Mouse (Mus musculus) MEL (cell line): Measurements from ENCODE around the gene Spg21.

ENCODE experiments used
- CHD1 ChIP-seq: IDR thresholded peaks from 2 replicates; pipeline ENCODE4 v1.6.1; 2012; ENCODE audit warnings: low read depth, mild to moderate bottlenecking, inconsistent platforms, low read length, improper control_type of control experiment
- CTCF ChIP-seq, 3 experiments: IDR thresholded peaks in 2 of 3; conservative IDR thresholded peaks in 1 of 3; 2 replicates each; pipeline ENCODE4 v1.5.1; 2011 to 2012; ENCODE audit warnings: low read length in 3 of 3, low read depth in 2 of 3, mild to moderate bottlenecking in 2 of 3, improper control_type of control experiment in 1 of 3, inconsistent platforms in 1 of 3, mixed read lengths in 1 of 3, moderate library complexity in 1 of 3; ENCODE audit not compliant: control insufficient read depth in 1 of 3, insufficient read depth in 1 of 3, poor library complexity in 1 of 3, severe bottlenecking in 1 of 3
- MAX ChIP-seq: IDR thresholded peaks from 2 replicates; pipeline ENCODE4 v1.6.1; 2011; ENCODE audit warnings: low read length, improper control_type of control experiment
- MEF2A ChIP-seq: IDR thresholded peaks from 2 replicates; pipeline ENCODE4 v1.6.1; 2014; ENCODE audit warnings: low read depth, mild to moderate bottlenecking, inconsistent platforms, low read length, improper control_type of control experiment; ENCODE audit not compliant: poor library complexity, insufficient replicate concordance, severe bottlenecking; ENCODE audit errors: extremely low read depth
- NELFE ChIP-seq: IDR thresholded peaks from 2 replicates; pipeline ENCODE4 v1.6.1; 2011; ENCODE audit warnings: low read depth, low read length, improper control_type of control experiment
- POLR2A ChIP-seq, 2 experiments: IDR thresholded peaks; 2 replicates each; pipeline ENCODE4 v1.6.1; 2011 to 2012; ENCODE audit warnings: low read length in 2 of 2, mild to moderate bottlenecking in 2 of 2, control low read depth in 1 of 2, improper control_type of control experiment in 1 of 2, low read depth in 1 of 2, moderate library complexity in 1 of 2; ENCODE audit not compliant: control insufficient read depth in 1 of 2, insufficient read depth in 1 of 2, poor library complexity in 1 of 2
- POLR2AphosphoS2 ChIP-seq: IDR thresholded peaks from 2 replicates; pipeline ENCODE4 v1.6.1; 2011; ENCODE audit warnings: low read length, improper control_type of control experiment
- RAD21 ChIP-seq: IDR thresholded peaks from 2 replicates; pipeline ENCODE4 v1.6.1; 2011; ENCODE audit warnings: mild to moderate bottlenecking, low read depth, low read length, improper control_type of control experiment
- ZC3H11A ChIP-seq: IDR thresholded peaks from 2 replicates; pipeline ENCODE4 v1.6.1; 2012; ENCODE audit warnings: low read depth, mild to moderate bottlenecking, inconsistent platforms, low read length, improper control_type of control experiment

DNA sequence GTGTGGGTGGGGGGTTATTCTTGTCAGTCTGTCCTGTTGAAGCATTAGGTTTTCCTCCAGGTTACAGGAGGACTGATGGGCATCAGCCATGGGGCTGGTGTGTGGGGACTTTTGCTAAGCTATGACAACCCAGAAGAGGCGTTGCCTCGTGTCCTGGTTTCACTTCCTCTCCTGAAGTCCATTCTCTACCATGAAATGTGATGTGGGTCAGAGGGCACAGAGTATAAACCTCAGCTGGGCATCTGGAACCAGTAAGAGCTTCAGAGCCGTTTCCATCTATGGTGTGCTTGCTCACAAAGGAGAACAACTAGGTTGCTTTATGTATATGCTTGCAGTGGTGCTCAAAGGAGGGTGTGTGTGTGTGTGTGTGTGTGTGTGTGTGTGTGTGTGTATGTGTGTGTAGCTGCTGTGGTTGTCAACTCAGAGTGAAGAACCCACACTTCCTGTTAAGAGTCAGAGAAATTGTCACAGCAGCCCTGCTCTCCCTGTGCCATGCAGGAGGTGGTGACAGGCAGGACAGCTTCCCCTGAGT, 74.5 kb downstream of the Spg21 start:
- TF ChIP-seq ZC3H11A (no peak), POLR2AphosphoS2 (no peak), CTCF (IDR thresholded peaks at IDR 0.05 in 2 of 3, conservative IDR thresholded peaks at IDR 0.05 in 1 of 3; ENCODE audit: control insufficient read depth in 1 of 3, insufficient read depth in 1 of 3, low read depth in 2 of 3, low read length in 3 of 3, poor library complexity in 1 of 3, severe bottlenecking in 1 of 3) (no peak), MAX (no peak), NELFE (no peak), RAD21 (no peak), MEF2A (no peak), CHD1 (no peak), POLR2A (IDR thresholded peaks at IDR 0.05; ENCODE audit: control insufficient read depth in 1 of 2, insufficient read depth in 1 of 2, low read depth in 1 of 2, low read length in 2 of 2, poor library complexity in 1 of 2) (no peak)
